Mouse (Mus musculus): Measurements from ENCODE around the gene Gemin4. TPM values are rescaled to one million over a fixed set of nuclear protein-coding genes. Genes with fewer than 3 reads are reported as not detected.
A peak's percentile ranks its signal among the peaks of the same experiment; 100 is the strongest.

Gemin4 gene
- 2.1 and 6.1 TPM in 2 replicates for total RNA-seq (2015)
- 2.9 and 6.0 TPM in 2 replicates for total RNA-seq (2017)

DNA sequence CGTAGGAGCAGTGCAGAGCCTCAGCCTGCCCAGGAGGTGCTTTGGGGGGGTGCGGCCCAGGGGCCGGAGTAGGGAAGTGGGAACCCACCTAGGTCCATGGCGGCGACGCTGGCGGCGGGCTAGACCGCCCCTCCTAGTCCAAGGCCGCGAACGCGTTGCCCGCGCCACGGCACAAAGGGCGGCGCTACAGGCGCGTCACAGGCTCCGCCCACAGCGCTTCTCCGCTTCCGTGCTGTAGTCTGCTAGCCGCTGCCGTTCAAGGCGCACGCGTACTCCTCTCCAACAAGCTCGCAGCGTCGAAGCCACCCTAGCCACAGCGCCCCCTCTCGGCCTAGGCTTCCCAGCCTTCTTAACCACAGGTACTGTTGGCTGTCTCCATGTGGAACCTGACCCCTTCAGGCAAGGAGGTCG lies at the start of gene Gemin4, which contains the start of gene Dbil5:
TSS of gene Gemin4 (minus strand) at position 275 of the 411 bp plus-strand sequence.
TSS of gene Dbil5 (plus strand) at position 219 of the 411 bp plus-strand sequence.
- ATAC-seq (ENCODE audit: poor library complexity, severe bottlenecking): peak; percentile 100

GRCm38 (mm10) chr11:76262611-76263351 lies 45.3 kb upstream of the Gemin4 start:
- ATAC-seq (ENCODE audit: poor library complexity, severe bottlenecking): no peak

- peak; percentile 98 for ATAC-seq (ENCODE audit: poor library complexity, severe bottlenecking)
These were observed 43.8 kb upstream of the Gemin4 start for GRCm38 (mm10) chr11:76261224-76261623.

GRCm38 (mm10) chr11:76260208-76261050 lies 43.0 kb upstream of the Gemin4 start:
- no peak for ATAC-seq (ENCODE audit: poor library complexity, severe bottlenecking)

DNA sequence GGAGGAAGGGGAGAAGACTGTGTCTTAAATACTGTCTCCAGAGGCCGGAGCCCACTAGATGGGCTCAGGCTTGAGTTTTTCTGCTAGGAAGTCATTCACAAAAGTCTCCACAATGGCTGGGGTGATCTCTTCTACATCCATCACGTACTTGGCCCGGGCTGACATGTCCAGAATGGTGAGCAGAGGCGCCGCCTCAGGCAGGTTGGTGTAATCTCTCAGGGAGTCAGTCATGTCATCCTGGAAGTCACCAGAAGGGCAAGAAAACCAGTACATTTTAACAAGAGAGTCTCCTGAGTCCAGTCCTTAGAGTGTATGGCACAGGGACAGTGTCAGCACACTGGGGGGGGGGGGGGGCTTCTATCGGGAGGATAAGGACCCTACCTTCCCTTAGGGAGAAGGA lies 41.0 kb upstream of the Gemin4 start:
- ATAC-seq (ENCODE audit: poor library complexity, severe bottlenecking): no peak

DNA sequence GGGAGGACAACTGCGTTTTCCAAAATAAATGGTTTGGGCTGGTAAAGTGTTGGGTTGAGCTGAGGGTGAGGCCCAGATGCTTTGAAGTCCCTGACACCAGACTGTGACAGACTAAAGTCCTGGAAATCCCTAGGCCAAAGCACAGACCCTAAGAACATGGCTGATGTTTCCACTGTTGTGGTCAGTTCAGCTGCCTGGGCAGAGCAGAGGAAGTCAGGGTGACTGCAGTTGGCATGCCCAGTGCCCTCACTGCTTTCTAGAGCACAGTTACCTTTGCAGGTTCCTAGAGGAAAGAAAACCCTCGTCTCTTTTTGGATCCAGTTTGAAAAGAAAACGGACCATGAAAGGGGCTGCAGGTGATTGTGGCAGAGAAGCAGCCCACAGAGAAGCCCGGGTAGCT lies 39.9 kb upstream of the Gemin4 start:
- no peak for ATAC-seq (ENCODE audit: poor library complexity, severe bottlenecking)

DNA sequence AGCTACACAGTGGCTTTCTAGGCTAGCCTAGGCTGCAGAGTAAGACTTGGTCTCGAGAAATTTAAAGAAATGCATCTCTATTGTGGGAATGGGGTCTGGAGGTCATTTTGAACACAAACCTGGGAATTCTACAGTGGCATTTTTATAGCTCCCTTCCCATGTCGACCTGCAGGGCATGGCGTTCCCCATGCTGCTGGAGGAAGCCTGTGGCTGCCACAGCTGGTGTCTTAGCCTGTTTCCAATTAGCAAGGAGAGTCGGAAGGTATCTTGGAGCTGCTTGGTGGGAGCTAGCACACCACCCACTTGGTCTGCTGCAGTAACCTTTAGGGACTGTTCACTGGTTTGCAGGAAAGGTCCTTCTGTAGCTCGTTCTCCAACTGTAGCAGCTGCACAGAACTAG lies 38.7 kb upstream of the Gemin4 start:
- ATAC-seq (ENCODE audit: poor library complexity, severe bottlenecking): no peak

DNA sequence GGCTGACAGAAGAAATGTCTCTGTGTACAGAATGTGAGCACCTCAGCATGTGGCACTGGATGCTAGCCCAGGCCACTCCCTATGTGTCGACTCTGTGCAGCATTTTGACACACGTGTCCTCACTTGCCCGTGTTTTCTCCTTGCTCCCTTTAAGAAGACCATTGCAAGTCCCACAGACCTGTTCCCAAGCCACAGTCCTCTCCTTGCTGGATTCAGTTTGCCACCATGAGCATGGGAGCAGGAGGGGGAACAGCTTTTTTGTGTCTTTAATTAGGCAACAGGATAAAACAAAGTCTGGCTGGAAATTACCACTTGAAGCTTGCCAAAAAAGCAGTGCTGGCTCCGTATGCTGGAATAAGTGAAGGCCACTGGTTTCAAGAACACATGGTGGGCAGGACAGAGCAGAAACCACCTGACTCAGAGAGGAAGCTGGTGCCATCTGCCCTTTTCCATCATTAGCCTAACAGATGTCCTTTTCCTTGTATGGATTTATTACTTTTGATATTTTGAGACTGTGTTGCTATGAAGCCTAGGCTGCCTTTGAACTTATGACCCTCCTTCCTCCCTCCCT lies 38.1 kb upstream of the Gemin4 start:
- no peak for ATAC-seq (ENCODE audit: poor library complexity, severe bottlenecking)

GRCm38 (mm10) chr11:76253918-76254264 lies 36.4 kb upstream of the Gemin4 start:
- ATAC-seq (ENCODE audit: poor library complexity, severe bottlenecking): no peak

- peak; percentile 98 for ATAC-seq (ENCODE audit: poor library complexity, severe bottlenecking)
These were observed 35.9 kb upstream of the Gemin4 start for GRCm38 (mm10) chr11:76253145-76253917.

DNA sequence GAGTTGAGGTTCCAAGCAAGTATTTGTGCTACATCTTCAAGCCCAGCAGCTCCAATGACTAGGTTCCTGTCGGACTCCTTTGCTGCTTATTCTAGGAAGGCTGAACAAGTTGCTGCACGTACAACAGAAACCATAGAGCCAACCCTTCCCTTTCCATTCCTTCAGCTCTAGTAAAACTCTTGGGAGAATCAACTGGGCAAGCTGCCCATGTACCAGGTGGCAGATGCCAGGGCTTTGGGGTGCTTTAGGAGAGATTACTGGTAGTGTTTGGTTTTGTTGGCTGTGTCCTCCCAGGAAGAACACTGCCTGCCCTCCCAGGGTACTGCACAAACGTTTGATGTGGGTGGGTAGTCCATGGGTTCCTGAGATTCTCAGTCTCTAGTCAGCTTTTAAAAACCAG lies 34.6 kb upstream of the Gemin4 start:
- ATAC-seq (ENCODE audit: poor library complexity, severe bottlenecking): no peak

DNA sequence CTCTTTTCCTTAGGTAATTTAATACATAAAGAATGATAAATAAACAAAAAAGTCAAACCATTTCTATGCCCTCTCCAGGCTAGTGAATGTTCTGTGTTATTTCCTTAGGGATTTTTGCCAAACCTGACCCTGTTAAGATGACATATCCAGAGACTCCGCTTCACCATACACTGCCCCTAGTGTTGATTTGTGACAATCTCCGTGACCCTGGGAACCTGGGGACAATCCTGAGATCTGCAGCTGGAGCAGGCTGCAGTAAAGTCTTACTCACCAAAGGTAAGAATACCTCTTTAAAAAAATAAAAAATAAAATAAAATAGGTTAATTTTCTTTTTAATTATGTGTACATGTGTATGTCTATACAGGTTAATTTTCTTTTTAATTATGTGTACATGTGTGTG lies 29.8 kb upstream of the Gemin4 start:
- ATAC-seq (ENCODE audit: poor library complexity, severe bottlenecking): no peak

- no peak for ATAC-seq (ENCODE audit: poor library complexity, severe bottlenecking)
These were observed 29.0 kb upstream of the Gemin4 start for GRCm38 (mm10) chr11:76246439-76246838.

DNA sequence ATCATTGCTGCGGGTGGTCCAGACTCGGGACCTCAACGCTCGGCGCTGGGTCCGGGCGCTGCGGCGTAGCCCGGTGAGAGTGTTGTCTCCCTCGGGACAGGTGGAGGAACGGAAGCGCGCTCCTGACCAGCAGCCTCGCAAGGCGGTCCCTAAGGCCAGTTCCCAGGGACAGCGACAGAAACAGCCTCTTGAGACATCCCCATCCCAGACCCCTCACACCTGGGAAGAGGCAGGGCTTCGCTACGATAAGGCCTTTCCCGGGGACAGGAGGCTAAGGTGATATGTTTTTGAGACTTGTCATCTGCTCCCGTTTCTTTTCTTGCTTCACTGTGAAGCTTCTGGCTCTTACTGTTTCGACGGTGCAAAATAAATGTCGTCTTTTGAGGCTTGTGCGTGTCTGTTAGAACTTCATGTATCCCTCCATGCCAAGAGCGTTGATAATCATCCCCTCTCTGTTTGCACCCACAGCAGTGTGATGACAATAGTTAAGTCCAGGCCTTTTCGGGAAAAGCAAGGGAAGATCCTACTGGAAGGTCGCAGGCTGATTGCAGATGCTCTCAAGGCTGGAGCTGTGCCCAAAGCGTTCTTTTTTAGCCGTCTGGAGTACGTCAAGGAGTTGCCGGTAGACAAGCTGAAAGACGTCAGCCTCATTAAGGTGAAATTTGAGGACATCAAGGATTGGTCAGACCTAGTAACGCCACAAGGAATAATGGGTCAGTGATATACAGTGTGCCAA lies 26.5 kb upstream of the Gemin4 start:
- no peak for ATAC-seq (ENCODE audit: poor library complexity, severe bottlenecking)

DNA sequence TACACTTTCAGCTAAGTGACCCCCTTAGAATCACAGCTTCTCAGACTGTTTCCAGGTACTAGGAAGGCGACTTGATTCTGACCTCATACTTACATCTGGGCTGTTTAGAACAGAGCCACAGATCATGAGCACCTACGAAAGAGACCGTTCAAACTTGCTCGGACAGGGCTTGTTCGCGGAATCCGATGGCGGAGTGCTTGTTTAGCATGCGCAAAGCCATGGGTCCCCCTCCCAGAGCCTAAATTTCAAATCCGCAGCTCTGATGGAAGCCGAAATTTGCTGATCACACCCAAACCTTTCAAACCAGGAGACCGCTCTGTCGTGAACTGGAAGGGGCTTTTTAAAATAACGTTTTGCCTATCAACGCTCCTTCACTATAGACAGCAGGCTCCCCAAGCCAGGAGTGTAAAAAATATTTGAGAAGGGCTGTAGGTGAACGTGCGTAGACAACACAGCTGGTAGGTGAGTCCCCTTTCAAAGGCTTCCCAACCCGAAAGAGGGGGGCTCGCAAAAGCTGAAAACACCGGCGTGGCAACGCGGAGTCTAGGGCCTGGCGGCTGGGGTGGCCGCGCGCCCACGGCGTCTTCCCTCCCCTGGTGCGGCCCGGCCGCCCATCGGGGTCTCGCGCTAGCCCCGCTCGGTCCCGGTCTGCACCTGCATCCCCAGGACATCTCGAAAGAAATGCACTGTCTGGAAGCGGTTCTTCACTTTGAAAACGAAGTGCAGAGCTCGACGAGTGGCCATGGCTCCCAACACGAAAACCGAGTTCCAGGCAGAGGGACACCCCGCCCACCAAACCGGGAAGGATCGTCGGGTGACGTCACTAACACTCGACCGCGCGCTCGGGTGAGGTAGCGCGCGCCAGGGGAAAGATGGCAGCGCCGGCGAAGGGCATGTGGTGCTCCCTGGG lies 25.7 kb upstream of the Gemin4 start, which contains the start of the genes Mrm3 and Glod4:
TSS of gene Mrm3 (plus strand) at position 815 of the 910 bp plus-strand sequence.
TSS of gene Glod4 (minus strand) at position 825 of the 910 bp plus-strand sequence.
- ATAC-seq (ENCODE audit: poor library complexity, severe bottlenecking): peak; percentile 100

DNA sequence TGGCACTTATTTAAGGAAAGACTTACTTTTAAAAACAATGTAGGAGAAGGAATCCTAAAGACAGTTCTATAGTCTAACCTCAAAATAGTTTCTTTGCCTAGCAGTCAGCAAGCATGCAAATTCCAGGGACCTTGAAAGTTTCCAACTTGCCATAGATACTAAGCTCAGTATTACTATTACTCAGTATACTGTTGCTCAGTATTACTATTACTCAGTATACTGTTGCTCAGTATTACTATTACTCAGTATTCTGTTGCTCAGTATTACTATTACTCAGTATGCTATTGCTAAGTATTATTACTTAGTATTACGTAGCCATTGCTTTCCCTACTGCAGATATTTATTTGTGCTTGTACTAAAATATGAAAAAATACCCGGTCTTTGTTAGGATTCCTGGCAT lies 22.3 kb upstream of the Gemin4 start:
- ATAC-seq (ENCODE audit: poor library complexity, severe bottlenecking): no peak

GRCm38 (mm10) chr11:76236136-76236535 lies 18.7 kb upstream of the Gemin4 start:
- no peak for ATAC-seq (ENCODE audit: poor library complexity, severe bottlenecking)

DNA sequence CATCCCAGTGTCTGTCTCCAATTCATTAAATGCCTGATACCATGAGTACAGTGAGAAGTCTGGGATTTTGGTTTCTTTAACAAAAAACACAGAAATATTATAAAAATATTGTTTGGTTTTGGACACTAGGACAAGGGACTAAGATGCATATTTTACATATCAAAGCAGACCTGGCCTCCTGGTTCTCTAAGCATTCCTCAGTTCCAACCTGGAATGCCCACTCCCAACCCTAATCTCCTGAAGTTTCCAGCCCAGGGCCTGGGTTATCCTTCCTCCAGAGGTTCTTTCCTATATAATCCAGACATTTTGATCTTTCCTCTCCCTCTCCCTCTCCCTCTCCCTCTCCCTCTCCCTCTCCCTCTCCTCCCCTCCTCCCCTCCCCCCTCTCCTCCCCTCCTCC lies 7.6 kb upstream of the Gemin4 start:
- ATAC-seq (ENCODE audit: poor library complexity, severe bottlenecking): no peak

DNA sequence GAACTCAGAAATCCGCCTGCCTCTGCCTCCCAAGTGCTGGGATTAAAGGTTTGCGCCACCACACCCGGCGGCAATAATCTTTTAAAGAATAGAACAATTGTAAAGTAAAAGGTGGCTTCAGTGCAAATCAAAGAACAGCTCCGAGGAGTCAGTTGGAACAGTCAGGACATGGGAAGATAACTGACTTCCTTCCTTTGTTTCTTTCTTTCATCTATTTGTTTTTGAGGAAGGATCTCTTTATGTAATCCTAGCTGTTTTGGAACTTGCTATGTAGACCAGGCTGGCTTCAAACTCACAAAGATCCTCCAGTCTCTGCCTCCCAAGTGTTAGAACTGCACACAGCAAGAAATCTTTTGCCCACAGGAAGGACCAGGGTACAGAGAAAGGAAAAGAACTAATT lies 7.2 kb upstream of the Gemin4 start:
- ATAC-seq (ENCODE audit: poor library complexity, severe bottlenecking): no peak
